Mouse (Mus musculus) liver, embryonic 14 days (tissue): ENCODE results near the gene Galt. TPM values are rescaled to one million over a fixed set of nuclear protein-coding genes. Genes with fewer than 3 reads are reported as not detected.

Experiments
- polyA plus RNA-seq: library from polyadenylated mRNA; depleted of rRNA; stranded (reverse); fragments of >200 nt; gene quantifications from 2 replicates; pipeline ENCODE4 v1.2.3, GENCODE M21; 2012; rRNA removed

Galt gene
- polyA plus RNA-seq, result 21.6 and 24.6 TPM in 2 replicates

GRCm38 (mm10) chr4:41754797-41755337 lies at the start of gene Galt:
Galt (plus strand) TSS chr4:41755228.

GRCm38 (mm10) chr4:41713197-41714067 lies 41.6 kb upstream of the Galt start, which contains the start of gene Rpp25l:
Rpp25l (minus strand) TSS chr4:41713534.

GRCm38 (mm10) chr4:41722918-41723351 lies 32.1 kb upstream of the Galt start, which contains the start of gene Dctn3:
Dctn3 (minus strand) TSS chr4:41723170.

GRCm38 (mm10) chr4:41731052-41731765 lies 23.8 kb upstream of the Galt start, which contains the start of gene Arid3c:
Arid3c (minus strand) TSS chr4:41731142.

DNA sequence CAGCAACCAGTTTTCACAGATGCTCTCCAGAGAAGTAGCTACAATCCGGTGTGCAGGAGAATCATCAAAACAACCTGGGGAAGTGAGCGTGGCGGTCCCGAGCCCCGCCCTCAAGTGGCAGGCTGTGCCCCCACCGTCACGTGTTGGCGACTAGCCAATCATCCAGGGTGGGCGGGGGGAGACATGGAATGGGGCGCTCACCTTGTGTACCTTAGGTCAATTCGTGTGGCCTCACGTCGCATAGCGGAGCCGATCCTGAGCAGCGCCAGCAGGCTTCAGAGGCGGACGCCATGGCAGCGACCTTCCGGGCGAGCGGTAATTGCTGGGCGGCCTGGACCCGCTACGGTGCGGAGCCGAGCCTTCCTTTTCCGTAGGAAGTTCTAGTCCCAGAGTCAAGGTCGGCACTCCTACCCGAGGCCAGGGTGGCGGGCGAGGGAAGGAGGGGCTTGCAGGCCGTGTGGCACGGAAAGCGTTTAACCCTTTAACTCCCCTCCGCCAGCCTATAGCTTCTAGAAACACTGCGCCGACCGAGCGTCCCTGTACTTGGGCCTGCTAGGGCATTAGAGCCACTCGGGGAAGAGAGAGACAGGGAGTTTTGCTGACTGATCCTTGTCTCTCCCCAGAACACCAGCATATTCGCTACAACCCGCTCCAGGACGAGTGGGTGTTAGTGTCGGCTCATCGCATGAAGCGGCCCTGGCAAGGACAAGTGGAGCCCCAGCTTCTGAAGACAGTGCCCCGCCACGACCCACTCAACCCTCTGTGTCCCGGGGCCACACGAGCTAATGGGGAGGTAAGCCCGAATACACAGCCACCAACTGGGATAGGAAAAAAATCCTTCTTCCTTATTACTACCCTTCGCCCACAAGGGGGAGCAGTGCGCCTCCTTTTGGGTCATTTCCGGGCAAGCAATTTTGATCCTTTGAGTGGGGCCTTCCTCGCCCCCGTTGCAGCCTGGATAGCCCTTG lies 594 bp downstream of the Galt start, which contains the start of gene Sigmar1:
TSS of gene Sigmar1 (minus strand) at position 820 of the 968 bp plus-strand sequence.

GRCm38 (mm10) chr4:41774002-41774401 lies 19.0 kb downstream of the Galt start, which contains the start of gene Ccl27a:
Ccl27a (minus strand) TSS chr4:41774247.

Other genes starting within 250 kb of the Galt start
- gene 1110017D15Rik, start 237.9 kb upstream of the Galt start, polyA plus RNA-seq, result not detected in 2 replicates
- 1.6 and 1.8 TPM in 2 replicates for gene Fam219a, start 185.7 kb upstream of the Galt start, polyA plus RNA-seq
- 1.3 and 1.6 TPM in 2 replicates for gene Dnaic1, start 185.5 kb upstream of the Galt start, polyA plus RNA-seq
- 1.1 and 1.3 TPM in 2 replicates for gene Enho, start 114.9 kb upstream of the Galt start, polyA plus RNA-seq
- gene Cntfr, start 58.1 kb upstream of the Galt start, polyA plus RNA-seq, result 0.69 and 0.75 TPM in 2 replicates
- gene Il11ra1, start 55.2 kb upstream of the Galt start, polyA plus RNA-seq, result 13.2 and 13.6 TPM in 2 replicates
- gene Rpp25l, start 41.7 kb upstream of the Galt start, polyA plus RNA-seq, result 22.3 and 26.0 TPM in 2 replicates
- gene Dctn3, start 32.1 kb upstream of the Galt start, polyA plus RNA-seq, result 37.2 and 43.0 TPM in 2 replicates
- not detected in 2 replicates for gene Arid3c, start 24.1 kb upstream of the Galt start, polyA plus RNA-seq
- gene Sigmar1, start 929 bp downstream of the Galt start, polyA plus RNA-seq, result 22.4 and 26.2 TPM in 2 replicates
- gene Ccl27a, start 19.0 kb downstream of the Galt start, polyA plus RNA-seq, result 8.5 and 9.4 TPM in 2 replicates
- gene Gm21541, start 148.4 kb downstream of the Galt start, polyA plus RNA-seq, result not detected in 2 replicates
- gene Gm20878, start 186.3 kb downstream of the Galt start, polyA plus RNA-seq, result 0.15 and 0.16 TPM in 2 replicates
- 0.02 TPM in 2 replicates for gene Fam205a4, start 210.8 kb downstream of the Galt start, polyA plus RNA-seq